Mouse (Mus musculus) intestine, embryonic 16.5 days (tissue): Measurements from ENCODE around the gene Ptprcap. TPM values are rescaled to one million over a fixed set of nuclear protein-coding genes. Genes with fewer than 3 reads are reported as not detected.
A peak's percentile ranks its signal among the peaks of the same experiment; 100 is the strongest.

Experiments
- ATAC-seq: fragments of 200-750 bp; cut with Nextera tagmentation; 2 replicates; pipeline ENCODE4 v1.8.0; 2017; ENCODE audit warnings: moderate TSS enrichment, moderate library complexity
- H3K27ac ChIP-seq: fragments of 300-500 bp; sonication (generic); 2 replicates; pipeline ENCODE4 v1.5.1; 2014; ENCODE audit warnings: mild to moderate bottlenecking, low read length
- H3K27me3 ChIP-seq: fragments of 300-500 bp; sonication (generic); replicated peaks from 2 replicates; pipeline ENCODE4 v1.6.1; 2014; ENCODE audit warnings: low read length, control low read depth, mixed read lengths; ENCODE audit not compliant: control insufficient read depth, insufficient read depth
- H3K36me3 ChIP-seq: fragments of 300-500 bp; sonication (generic); 2 replicates; pipeline ENCODE4 v1.6.1; 2014; ENCODE audit warnings: low read length, control low read depth; ENCODE audit not compliant: control insufficient read depth, insufficient read depth
- H3K4me1 ChIP-seq: fragments of 300-500 bp; sonication (generic); 2 replicates; pipeline ENCODE4 v1.6.1; 2014; ENCODE audit warnings: low read length, control low read depth, mixed read lengths; ENCODE audit not compliant: control insufficient read depth, insufficient read depth
- H3K4me2 ChIP-seq: fragments of 300-500 bp; sonication (generic); 2 replicates; pipeline ENCODE4 v1.6.1; 2014; ENCODE audit warnings: low read depth, low read length, control low read depth
- H3K4me3 ChIP-seq: fragments of 300-500 bp; sonication (generic); 2 replicates; pipeline ENCODE4 v1.5.1; 2014; ENCODE audit warnings: mild to moderate bottlenecking, low read length
- H3K9ac ChIP-seq: fragments of 300-500 bp; sonication (generic); 2 replicates; pipeline ENCODE4 v1.6.1; 2014; ENCODE audit warnings: low read depth, low read length
- H3K9me3 ChIP-seq: fragments of 300-500 bp; sonication (generic); 2 replicates; pipeline ENCODE4 v1.6.1; 2016; ENCODE audit warnings: low read length, control low read depth; ENCODE audit not compliant: control insufficient read depth
- WGBS: fragments of 180-500 bp; shearing (Covaris S2); extraction: QIAGEN DNeasy Blood & Tissue Kit; methylation state at CpG from one replicate; pipeline ENCODE4 v1.1.7; 2014; 5-methylcytosine and 5-hydroxymethylcytosine counted together
- polyA plus RNA-seq: library from polyadenylated mRNA; unstranded; fragments of >200 nt; fragmentation: Nextera tagmentation; extraction: Ambion mirVana; gene quantifications from 2 replicates; pipeline ENCODE4 v1.2.1, GENCODE M21; 2015

Ptprcap gene
- polyA plus RNA-seq, 1 experiment from 2014 or later: 5.8 TPM

GRCm38 (mm10) chr19:4196048-4196447, 42.6 kb downstream of the Ptprcap start:
- Histone ChIP-seq H3K9me3 (no peaks in the 10 kb centered on the region), H3K36me3 (peaks cover 23% of the 10 kb centered on the region; the same call in 1 of the 2 replicates), H3K4me2 (no peak overlapping the region), H3K9ac (no peak overlapping the region), H3K27ac (peak overlapping the region; percentile 45; the same call in 1 of the 2 replicates), H3K4me3 (no peak overlapping the region), H3K27me3 (no peaks in the 10 kb centered on the region), H3K4me1 (peaks cover 52% of the 10 kb centered on the region)
- ATAC-seq: no peak
- WGBS: 53% methylated on average over 2 of the region's 2 CpGs

- Histone ChIP-seq H3K4me3 (no peak overlapping the region), H3K9ac (0 out of 2 replicates have a peak overlapping the region, but pooled peaks have one; percentile 0), H3K4me1 (peaks cover 47% of the 10 kb centered on the region), H3K36me3 (peaks cover 23% of the 10 kb centered on the region; the same call in 1 of the 2 replicates), H3K27me3 (no peaks in the 10 kb centered on the region), H3K27ac (peak overlapping the region; percentile 38), H3K4me2 (no peak overlapping the region), H3K9me3 (no peaks in the 10 kb centered on the region)
- 17% methylated on average over 5 of the region's 5 CpGs for WGBS
- ATAC-seq: peak; percentile 3
These were observed 43.1 kb downstream of the Ptprcap start for GRCm38 (mm10) chr19:4196548-4196947.

GRCm38 (mm10) chr19:4197180-4197579, 43.8 kb downstream of the Ptprcap start:
- 66% methylated on average over 3 of the region's 3 CpGs for WGBS
- Histone ChIP-seq H3K4me1 (peaks cover 46% of the 10 kb centered on the region), H3K27me3 (no peaks in the 10 kb centered on the region), H3K36me3 (peaks cover 23% of the 10 kb centered on the region; the same call in 1 of the 2 replicates), H3K9ac (0 out of 2 replicates have a peak overlapping the region, but pooled peaks have one; percentile 0), H3K9me3 (no peaks in the 10 kb centered on the region), H3K4me3 (no peak overlapping the region), H3K27ac (peak overlapping the region; percentile 38; the same call in 1 of the 2 replicates), H3K4me2 (no peak overlapping the region)
- ATAC-seq: no peak

DNA sequence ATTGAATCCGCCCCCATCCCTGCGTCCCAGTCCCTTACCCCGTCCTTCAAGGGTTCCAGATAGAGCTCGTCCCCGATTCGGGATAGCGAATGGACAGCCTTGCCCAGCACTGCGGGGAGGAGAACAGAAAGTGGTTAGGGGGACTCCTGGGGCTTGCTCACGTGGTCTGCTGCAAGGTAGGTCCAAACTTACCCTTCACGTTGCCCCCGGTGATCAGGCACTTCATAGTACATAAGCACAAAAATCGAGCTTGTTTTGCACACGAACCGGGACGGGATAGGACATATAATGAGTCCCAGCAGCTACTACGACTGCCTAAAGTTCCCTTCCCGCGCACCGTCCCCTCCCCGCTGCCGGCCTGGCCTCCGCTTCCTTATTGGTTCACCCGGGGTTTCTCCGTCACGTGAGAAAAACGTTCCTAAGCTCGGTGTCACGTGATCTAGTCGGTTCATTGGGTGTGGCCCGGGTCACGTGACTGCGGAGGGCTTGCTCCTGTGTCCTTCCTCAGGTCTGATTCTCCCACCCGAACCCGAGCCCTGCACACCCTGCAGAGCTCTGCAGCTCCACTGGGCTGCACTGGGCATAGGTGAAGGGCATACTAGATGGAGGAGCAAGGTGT, 48.0 kb downstream of the Ptprcap start, which contains the start of gene Rad9a:
Rad9a (minus strand) TSS at position 372 of the 619 bp plus-strand sequence.
- Histone ChIP-seq H3K9ac (peak within 1 kb of the TSS; percentile 85), H3K9me3 (no peaks in the 10 kb centered on the region), H3K4me3 (peak within 1 kb of the TSS; percentile 78), H3K4me2 (peak within 1 kb of the TSS; percentile 99), H3K27ac (peak within 1 kb of the TSS; percentile 74), H3K27me3 (no peaks in the 10 kb centered on the region), H3K36me3 (0 out of 2 replicates have a peak, but pooled peaks cover 6% of the 10 kb centered on the region), H3K4me1 (peaks cover 22% of the 10 kb centered on the region)
- WGBS: under 1% methylated on average over 34 of the region's 34 CpGs
- peak; percentile 86 for ATAC-seq

DNA sequence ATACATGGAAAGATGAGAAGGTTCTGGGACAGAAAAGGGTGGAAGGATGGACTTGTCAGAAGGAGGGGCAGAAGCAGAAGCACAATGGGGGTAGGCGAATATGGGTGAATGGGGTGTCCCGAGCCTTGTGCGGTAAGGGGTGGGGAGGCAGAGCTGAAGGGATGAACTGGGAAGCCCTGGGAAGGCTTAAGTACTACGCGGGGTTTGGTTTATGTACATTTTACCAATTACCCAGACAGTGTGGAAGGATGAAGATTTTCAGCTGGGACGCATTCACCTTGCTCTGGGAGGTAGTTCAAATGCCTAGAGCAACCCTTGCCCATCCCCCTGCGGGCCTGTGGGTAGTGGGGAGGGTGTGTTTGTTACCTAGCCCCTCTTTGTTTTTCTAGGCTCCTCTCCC, 48.7 kb downstream of the Ptprcap start:
- Histone ChIP-seq H3K4me3 (peak overlapping the region; percentile 78), H3K27ac (no peak overlapping the region; the same call in 1 of the 2 replicates), H3K27me3 (no peaks in the 10 kb centered on the region), H3K9me3 (no peaks in the 10 kb centered on the region), H3K4me2 (peak overlapping the region; percentile 99), H3K4me1 (peaks cover 15% of the 10 kb centered on the region), H3K36me3 (0 out of 2 replicates have a peak, but pooled peaks cover 6% of the 10 kb centered on the region), H3K9ac (peak overlapping the region; percentile 85)
- 31% methylated on average over 7 of the region's 7 CpGs for WGBS
- ATAC-seq: 0 out of 2 replicates have a peak, but pooled peaks have one; percentile 5

- no peak overlapping the region for H3K27ac ChIP-seq
- no peaks in the 10 kb centered on the region for H3K9me3 ChIP-seq
- 60% methylated on average over 3 of the region's 3 CpGs for WGBS
- no peak overlapping the region for H3K4me3 ChIP-seq
- ATAC-seq: no peak
- no peak overlapping the region for H3K9ac ChIP-seq
- peaks cover 12% of the 10 kb centered on the region for H3K4me1 ChIP-seq
- H3K27me3 ChIP-seq: no peaks in the 10 kb centered on the region
- 0 out of 2 replicates have a peak, but pooled peaks cover 2% of the 10 kb centered on the region for H3K36me3 ChIP-seq
- H3K4me2 ChIP-seq: no peak overlapping the region
These were observed 49.7 kb downstream of the Ptprcap start for GRCm38 (mm10) chr19:4203148-4203547.

DNA sequence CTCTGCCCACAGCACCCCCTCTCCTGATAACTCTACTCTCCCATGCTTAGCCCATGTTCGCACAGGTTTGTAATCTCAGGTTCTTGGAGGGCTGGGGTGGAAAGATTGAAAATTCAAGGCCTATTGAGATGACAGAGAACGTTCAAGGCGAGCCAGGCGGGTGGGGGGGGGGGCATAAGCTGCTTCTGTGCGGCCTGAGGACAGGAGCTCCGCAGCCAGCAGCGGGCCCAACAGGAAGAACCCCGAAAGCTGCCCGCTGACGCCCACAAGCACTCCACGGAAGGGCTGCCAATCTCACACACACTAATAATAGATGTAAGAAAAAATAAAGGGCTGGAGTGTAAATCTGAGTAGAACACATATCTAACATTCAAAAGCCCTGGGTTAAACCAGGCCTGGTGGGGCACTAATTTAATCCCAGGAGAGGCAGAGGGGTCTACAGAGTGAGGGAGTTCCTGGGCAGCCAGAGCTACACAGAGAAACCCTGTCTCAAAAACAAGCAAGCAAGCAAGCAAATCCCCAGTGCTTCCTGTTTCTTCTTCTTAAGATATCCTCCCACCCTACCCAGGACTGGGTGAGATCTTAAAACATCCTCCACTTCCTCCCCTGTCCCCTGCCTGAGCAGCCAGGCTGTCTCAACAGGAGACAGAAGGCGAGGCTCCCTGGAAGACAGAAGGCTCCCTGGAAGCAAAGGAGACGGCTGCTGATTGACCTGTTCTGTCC, 50.4 kb downstream of the Ptprcap start:
- Histone ChIP-seq H3K4me2 (no peak overlapping the region), H3K36me3 (0 out of 2 replicates have a peak, but pooled peaks cover 2% of the 10 kb centered on the region), H3K27ac (no peak overlapping the region), H3K4me1 (peaks cover 12% of the 10 kb centered on the region), H3K4me3 (no peak overlapping the region), H3K27me3 (no peaks in the 10 kb centered on the region), H3K9ac (no peak overlapping the region), H3K9me3 (no peaks in the 10 kb centered on the region)
- WGBS: 70% methylated on average over 13 of the region's 13 CpGs
- ATAC-seq: no peak

- Histone ChIP-seq H3K4me1 (peaks cover 12% of the 10 kb centered on the region), H3K4me2 (no peak overlapping the region), H3K36me3 (no peaks in the 10 kb centered on the region), H3K4me3 (no peak overlapping the region), H3K27me3 (no peaks in the 10 kb centered on the region), H3K9ac (no peak overlapping the region), H3K27ac (no peak overlapping the region), H3K9me3 (no peaks in the 10 kb centered on the region)
- 59% methylated on average over 4 of the region's 4 CpGs for WGBS
- ATAC-seq: no peak
These were observed 51.5 kb downstream of the Ptprcap start for GRCm38 (mm10) chr19:4204889-4205288.
